Comparison of ENCODE assay signal across 8 mouse cellular contexts in the genomic region with DNA sequence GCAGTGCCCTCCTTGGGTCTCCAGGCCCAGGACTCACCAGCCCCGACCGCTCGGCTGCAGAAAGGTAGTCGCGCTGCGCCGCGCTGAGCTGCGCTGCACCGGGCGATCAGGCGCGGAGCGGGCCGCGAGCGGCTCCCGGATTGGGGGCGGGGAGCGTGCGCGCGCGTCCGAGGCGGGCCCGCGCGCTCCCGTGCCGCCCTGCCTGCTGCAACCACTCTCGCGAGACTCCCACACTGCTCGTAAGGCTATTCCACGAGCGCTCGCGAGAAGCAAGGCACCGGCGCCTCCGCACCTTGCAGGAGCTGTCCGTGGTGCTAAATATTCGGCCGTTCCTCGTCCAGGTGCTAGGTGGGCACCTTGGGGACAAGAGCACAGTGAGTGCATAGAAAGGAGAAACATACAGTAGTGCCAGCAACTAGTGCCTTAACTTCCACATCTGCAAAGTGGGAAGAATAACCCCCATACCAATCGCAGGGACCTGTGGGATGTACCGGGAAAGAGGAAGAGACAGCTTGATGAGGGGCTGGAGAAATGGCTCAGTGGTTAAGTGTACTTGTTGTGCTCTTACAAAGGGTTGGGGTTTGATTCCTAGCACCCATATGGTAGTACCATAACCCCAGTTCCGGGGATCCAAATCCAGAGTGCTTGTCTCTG. TPM values are rescaled to one million over a fixed set of nuclear protein-coding genes. Genes with fewer than 3 reads are reported as not detected.
DNase-seq lines count a peak whose midpoint lies in the region; ATAC-seq and TF ChIP-seq lines count a peak whose summit lies in the region.

Gene Scamp5 (minus strand): TSS at position 165 of the 654 bp plus-strand sequence.

- TF ChIP-seq EP300 in liver, postnatal 0 days (IDR thresholded peaks at IDR 0.05; ENCODE audit: low read depth): peak; percentile 29; the same call in 1 of the 2 replicates

- H3K27ac ChIP-seq in forebrain, embryonic 16.5 days (ENCODE audit: low read length): peak within 1 kb of the TSS; percentile 92
- H3K27ac ChIP-seq in liver, postnatal 0 days (ENCODE audit: low read depth): no peak within 1 kb of the TSS
- peak within 1 kb of the TSS; percentile 92 for H3K27ac ChIP-seq in neural tube, embryonic 13.5 days (replicated peaks)
- H3K27ac ChIP-seq in testis, adult 2 months (ENCODE audit: control insufficient read depth, insufficient read depth, low read depth, low read length): no peak within 1 kb of the TSS

- peak within 1 kb of the TSS; percentile 86 for H3K4me2 ChIP-seq in forebrain, embryonic 16.5 days (ENCODE audit: low read length)
- H3K4me2 ChIP-seq in liver, postnatal 0 days (ENCODE audit: low read depth, low read length): peak within 1 kb of the TSS; percentile 88
- peak within 1 kb of the TSS; percentile 69 for H3K4me2 ChIP-seq in neural tube, embryonic 13.5 days

- H3K36me3 ChIP-seq in forebrain, embryonic 16.5 days (ENCODE audit: control insufficient read depth, insufficient read depth): no peaks in the 10 kb centered on the region
- H3K36me3 ChIP-seq in liver, postnatal 0 days (replicated peaks; ENCODE audit: insufficient read depth, low read length): no peaks in the 10 kb centered on the region
- no peaks in the 10 kb centered on the region for H3K36me3 ChIP-seq in neural tube, embryonic 13.5 days
- H3K36me3 ChIP-seq in testis, adult 2 months (ENCODE audit: control insufficient read depth, insufficient read depth, low read length): no peaks in the 10 kb centered on the region

- intact Hi-C loops in heart, postnatal 25 days (cut with DNase I): no loop called here

- peak within 1 kb of the TSS; percentile 92 for H3K4me3 ChIP-seq in forebrain, embryonic 16.5 days (replicated peaks; ENCODE audit: low read length)
- H3K4me3 ChIP-seq in liver, postnatal 0 days (ENCODE audit: low read depth, low read length): peak within 1 kb of the TSS; percentile 67
- peak within 1 kb of the TSS; percentile 74 for H3K4me3 ChIP-seq in neural tube, embryonic 13.5 days
- peak within 1 kb of the TSS; percentile 83 for H3K4me3 ChIP-seq in testis, adult 2 months (ENCODE audit: control insufficient read depth, low read depth, low read length)

- TF ChIP-seq CTCF in liver, postnatal 0 days (IDR thresholded peaks at IDR 0.05; ENCODE audit: low read depth): no peak
- TF ChIP-seq CTCF in testis, adult 2 months (IDR thresholded peaks at IDR 0.05; ENCODE audit: control insufficient read depth, insufficient read depth, insufficient replicate concordance, low read depth, low read length): no peak

- peak; percentile 95 for ATAC-seq in forebrain, embryonic 16.5 days
- peak; percentile 97 for ATAC-seq in liver, postnatal 0 days
- peak; percentile 95 for ATAC-seq in neural tube, embryonic 13.5 days (ENCODE audit: low read depth)

- no peak for TF ChIP-seq POLR2A in testis, adult 2 months (IDR thresholded peaks at IDR 0.05; ENCODE audit: control insufficient read depth, low read depth, low read length)

- DNase-seq in ES-CJ7 (ENCODE audit: low read depth, low spot score): peak; percentile 97
- peak; percentile 92 for DNase-seq in cerebellum, adult 11 months
- peak; percentile 73 for DNase-seq in heart, postnatal 25 days (ENCODE audit: low spot score)
- DNase-seq in layer of hippocampus, adult 11-12 months (ENCODE audit: low spot score): peak; percentile 92
- peak; percentile 90 for DNase-seq in liver, postnatal 0 days

- H3K9me3 ChIP-seq in forebrain, embryonic 16.5 days (ENCODE audit: control insufficient read depth, low read length): no peaks in the 10 kb centered on the region
- H3K9me3 ChIP-seq in liver, postnatal 0 days (ENCODE audit: low read length): no peaks in the 10 kb centered on the region
- H3K9me3 ChIP-seq in neural tube, embryonic 13.5 days: no peaks in the 10 kb centered on the region

- WGBS in forebrain, embryonic 16.5 days: 1% methylated on average over 48 of the region's 48 CpGs
- WGBS in liver, postnatal 0 days (ENCODE audit: insufficient replicate concordance): 1% methylated on average over 48 of the region's 48 CpGs
- 3% methylated on average over 47 of the region's 48 CpGs for whole genome bisulfite sequencing in neural tube, embryonic 13.5 days

- no peaks in the 10 kb centered on the region for H3K27me3 ChIP-seq in forebrain, embryonic 16.5 days (replicated peaks; ENCODE audit: control insufficient read depth, insufficient read depth, low read length)
- H3K27me3 ChIP-seq in liver, postnatal 0 days (ENCODE audit: insufficient read depth, low read length): no peaks in the 10 kb centered on the region; the same call in 1 of the 2 replicates
- H3K27me3 ChIP-seq in neural tube, embryonic 13.5 days: no peaks in the 10 kb centered on the region
- no peaks in the 10 kb centered on the region for H3K27me3 ChIP-seq in testis, adult 2 months (ENCODE audit: control insufficient read depth, insufficient read depth, low read length)

- H3K4me1 ChIP-seq in forebrain, embryonic 16.5 days (replicated peaks; ENCODE audit: control insufficient read depth, insufficient read depth, low read length): peaks cover 28% of the 10 kb centered on the region
- peaks cover 7% of the 10 kb centered on the region for H3K4me1 ChIP-seq in liver, postnatal 0 days (ENCODE audit: insufficient read depth)
- peaks cover 42% of the 10 kb centered on the region for H3K4me1 ChIP-seq in neural tube, embryonic 13.5 days (replicated peaks)
- H3K4me1 ChIP-seq in testis, adult 2 months (ENCODE audit: control insufficient read depth, insufficient read depth, low read length): peaks cover 14% of the 10 kb centered on the region

- peak within 1 kb of the TSS; percentile 97 for H3K9ac ChIP-seq in forebrain, embryonic 16.5 days (replicated peaks; ENCODE audit: low read depth, low read length)
- H3K9ac ChIP-seq in liver, postnatal 0 days (replicated peaks): peak within 1 kb of the TSS; percentile 69
- H3K9ac ChIP-seq in neural tube, embryonic 13.5 days: peak within 1 kb of the TSS; percentile 91

RNA-seq across cellular contexts. Expression of gene Scamp5, which starts in this region (rescaled TPM):
- polyA plus RNA-seq in forebrain, embryonic 16.5 days (2015; fragmentation: Nextera tagmentation; extraction: Ambion mirVana): 116 and 135 TPM in 2 replicates
- total RNA-seq in heart, postnatal 25 days (2021): 1 to 10 TPM; 4.9 to 5.1 TPM
- polyA plus RNA-seq in liver, postnatal 0 days (2015; fragmentation: Nextera tagmentation; extraction: Ambion mirVana): 6.5 and 8.4 TPM in 2 replicates
- 65.1 and 67.8 TPM in 2 replicates for polyA plus RNA-seq in neural tube, embryonic 13.5 days (2015; fragmentation: Nextera tagmentation; extraction: Ambion mirVana)
- 5.7 and 6.2 TPM in 2 replicates for polyA plus RNA-seq in testis, adult 2 months (2012; rRNA removed)

Comparison
In these comparisons a context has a peak if more than half of its experiments do, and no peak if none do; other contexts are left out.
1. H3K27ac ChIP-seq: peak in forebrain, embryonic 16.5 days (single experiment) and neural tube, embryonic 13.5 days (single experiment); none in liver, postnatal 0 days (single experiment) and testis, adult 2 months (single experiment).
2. Peak in every context shown above with its lines, with median percentiles within 50 percentile points of each other: DNase-seq, ATAC-seq, H3K4me2 ChIP-seq, H3K4me3 ChIP-seq and H3K9ac ChIP-seq.